Mouse (Mus musculus) forebrain, embryonic 16.5 days (tissue): ENCODE measurements around the gene Pakap. TPM values are rescaled to one million over a fixed set of nuclear protein-coding genes. Genes with fewer than 3 reads are reported as not detected.
A peak's percentile ranks its signal among the peaks of the same experiment; 100 is the strongest.

ENCODE experiments used
- ATAC-seq: fragments of 200-750 bp; cut with Nextera tagmentation; 2 replicates; pipeline ENCODE4 v1.8.0; 2017; ENCODE audit warnings: mild to moderate bottlenecking, moderate library complexity
- H3K27ac ChIP-seq: fragments of 300-500 bp; sonication (generic); 2 replicates; pipeline ENCODE4 v1.5.1; 2014; ENCODE audit warnings: low read length, control low read depth
- H3K27me3 ChIP-seq: fragments of 300-500 bp; sonication (generic); replicated peaks from 2 replicates; pipeline ENCODE4 v1.6.1; 2014; ENCODE audit warnings: low read length; ENCODE audit not compliant: control insufficient read depth, insufficient read depth
- H3K36me3 ChIP-seq: fragments of 300-500 bp; sonication (generic); 2 replicates; pipeline ENCODE4 v1.6.1; 2014; ENCODE audit not compliant: control insufficient read depth, insufficient read depth
- H3K4me1 ChIP-seq: fragments of 300-500 bp; sonication (generic); replicated peaks from 2 replicates; pipeline ENCODE4 v1.6.1; 2014; ENCODE audit warnings: low read length; ENCODE audit not compliant: control insufficient read depth, insufficient read depth
- H3K4me2 ChIP-seq: fragments of 300-500 bp; sonication (generic); 2 replicates; pipeline ENCODE4 v1.6.1; 2014; ENCODE audit warnings: mild to moderate bottlenecking, low read length, control low read depth
- H3K4me3 ChIP-seq: fragments of 300-500 bp; sonication (generic); replicated peaks from 2 replicates; pipeline ENCODE4 v1.5.1; 2014; ENCODE audit warnings: mild to moderate bottlenecking, low read length, control low read depth
- H3K9ac ChIP-seq: fragments of 300-500 bp; sonication (generic); replicated peaks from 2 replicates; pipeline ENCODE4 v1.6.1; 2014; ENCODE audit warnings: low read depth, low read length, control low read depth
- H3K9me3 ChIP-seq: fragments of 300-500 bp; sonication (generic); 2 replicates; pipeline ENCODE4 v1.6.1; 2016; ENCODE audit warnings: low read length; ENCODE audit not compliant: control insufficient read depth
- WGBS: fragments of 180-500 bp; shearing (Covaris S2); extraction: QIAGEN DNeasy Blood & Tissue Kit; methylation state at CpG from one replicate; pipeline ENCODE4 v1.1.7; 2014; 5-methylcytosine and 5-hydroxymethylcytosine counted together
- polyA plus RNA-seq: library from polyadenylated mRNA; unstranded; fragments of >200 nt; fragmentation: Nextera tagmentation; extraction: Ambion mirVana; gene quantifications from 2 replicates; pipeline ENCODE4 v1.2.1, GENCODE M21; 2015

Pakap gene
- polyA plus RNA-seq, 1 experiment from 2014 or later, result 6.4 TPM

DNA sequence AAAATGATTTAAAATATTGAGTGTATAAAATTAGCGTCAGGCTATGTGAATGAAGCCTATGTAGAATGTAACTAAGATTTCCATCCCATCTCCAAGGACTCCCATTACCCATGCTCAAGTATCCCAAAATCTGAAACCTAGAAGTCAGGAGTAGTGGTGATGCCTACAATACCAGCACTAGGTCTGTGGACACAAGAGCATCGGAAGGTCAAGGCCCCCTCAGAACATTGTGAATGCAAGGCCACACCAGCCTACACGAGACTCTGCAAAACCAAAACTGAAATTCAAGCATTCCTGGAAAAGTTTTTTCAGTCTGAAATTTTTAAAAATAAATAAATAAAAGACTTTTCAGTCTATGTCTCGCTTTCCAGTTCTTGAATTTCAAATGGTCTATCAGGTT lies 104.6 kb downstream of the Pakap start:
- no peaks in the 10 kb centered on the region for H3K36me3 ChIP-seq
- H3K9ac ChIP-seq, result no peak overlapping the region
- H3K27ac ChIP-seq, result no peak overlapping the region
- H3K4me1 ChIP-seq, result peaks cover 3% of the 10 kb centered on the region
- H3K9me3 ChIP-seq, result no peaks in the 10 kb centered on the region
- no peaks in the 10 kb centered on the region for H3K27me3 ChIP-seq
- H3K4me3 ChIP-seq, result no peak overlapping the region
- H3K4me2 ChIP-seq, result no peak overlapping the region
- WGBS, result 82% methylated on average over 4 of the region's 4 CpGs
- ATAC-seq, result no peak

- H3K4me3 ChIP-seq, result peak overlapping the region; percentile 25
- no peak overlapping the region for H3K27ac ChIP-seq
- peak; percentile 80 for ATAC-seq
- H3K4me2 ChIP-seq, result peak overlapping the region; percentile 49
- H3K9ac ChIP-seq, result 0 out of 2 replicates have a peak overlapping the region, but pooled peaks have one; percentile 40
- 15% methylated on average over 12 of the region's 12 CpGs for WGBS
- no peaks in the 10 kb centered on the region for H3K9me3 ChIP-seq
- no peaks in the 10 kb centered on the region for H3K36me3 ChIP-seq
- H3K4me1 ChIP-seq, result peaks cover 3% of the 10 kb centered on the region
- H3K27me3 ChIP-seq, result no peaks in the 10 kb centered on the region
Measured at GRCm38 (mm10) chr4:57672996-57673906, 105.3 kb downstream of the Pakap start.

DNA sequence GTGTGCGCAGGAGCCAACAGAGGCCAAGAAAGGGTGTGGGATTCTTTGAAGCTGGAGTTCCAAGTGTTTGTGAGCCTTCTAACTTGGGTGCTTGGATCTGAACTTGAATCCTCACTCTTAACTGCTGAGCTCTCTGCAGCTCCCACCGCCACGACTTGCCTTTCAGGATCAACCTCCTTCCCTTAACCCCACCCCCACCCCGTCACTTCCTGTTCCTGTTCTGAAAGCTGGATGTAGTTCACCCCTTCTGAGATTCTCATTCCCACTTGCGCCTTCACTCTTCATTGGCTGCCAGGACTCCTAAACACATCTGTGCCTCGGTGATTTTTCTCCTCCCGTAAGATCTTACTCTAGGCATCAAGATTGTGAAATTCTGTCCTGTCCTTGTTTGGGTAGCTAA lies 106.4 kb downstream of the Pakap start:
- H3K27ac ChIP-seq, result no peak overlapping the region
- H3K27me3 ChIP-seq, result no peaks in the 10 kb centered on the region
- 86% methylated on average over 7 of the region's 7 CpGs for WGBS
- no peaks in the 10 kb centered on the region for H3K36me3 ChIP-seq
- peaks cover 3% of the 10 kb centered on the region for H3K4me1 ChIP-seq
- no peak overlapping the region for H3K4me3 ChIP-seq
- no peak overlapping the region for H3K9ac ChIP-seq
- H3K9me3 ChIP-seq, result no peaks in the 10 kb centered on the region
- no peak overlapping the region for H3K4me2 ChIP-seq
- no peak for ATAC-seq

DNA sequence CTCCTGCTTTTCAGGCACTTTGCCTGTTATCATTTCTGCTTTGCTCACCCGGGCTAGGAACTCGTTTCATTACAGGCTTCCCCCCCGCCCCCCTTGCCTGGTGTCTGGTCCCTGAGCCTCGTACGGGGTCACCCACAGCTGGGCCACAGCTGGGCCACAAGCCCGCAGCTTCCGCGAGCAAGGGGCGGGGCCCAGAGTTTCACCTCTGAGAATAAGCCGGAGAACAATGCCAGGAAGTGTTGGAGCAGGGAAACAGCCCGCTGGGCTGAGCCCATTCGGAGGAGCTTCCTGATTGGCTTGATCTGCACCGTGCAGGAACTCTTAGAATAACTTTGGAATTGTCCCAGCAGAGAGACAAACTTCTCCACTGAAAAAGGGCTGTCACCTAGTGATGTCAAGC lies 107.4 kb downstream of the Pakap start:
- Histone ChIP-seq H3K27ac (no peak overlapping the region), H3K4me1 (peaks cover 3% of the 10 kb centered on the region), H3K4me2 (peak overlapping the region; percentile 37), H3K36me3 (no peaks in the 10 kb centered on the region), H3K27me3 (no peaks in the 10 kb centered on the region), H3K9ac (peak overlapping the region; percentile 25; the same call in 1 of the 2 replicates), H3K9me3 (no peaks in the 10 kb centered on the region), H3K4me3 (peak overlapping the region; percentile 11; the same call in 1 of the 2 replicates)
- 3% methylated on average over 13 of the region's 13 CpGs for WGBS
- ATAC-seq, result peak; percentile 33; the same call in 1 of the 2 replicates

- Histone ChIP-seq H3K4me3 (no peak overlapping the region), H3K9me3 (no peaks in the 10 kb centered on the region), H3K4me1 (peaks cover 3% of the 10 kb centered on the region), H3K36me3 (no peaks in the 10 kb centered on the region), H3K27ac (no peak overlapping the region), H3K4me2 (no peak overlapping the region), H3K27me3 (no peaks in the 10 kb centered on the region), H3K9ac (no peak overlapping the region)
- no peak for ATAC-seq
- whole genome bisulfite sequencing, result 82% methylated on average over 12 of the region's 12 CpGs
Measured at GRCm38 (mm10) chr4:57677916-57678315, 109.9 kb downstream of the Pakap start.

- H3K9me3 ChIP-seq, result no peaks in the 10 kb centered on the region
- 90% methylated on average over 9 of the region's 9 CpGs for WGBS
- no peak for ATAC-seq
Measured at GRCm38 (mm10) chr4:57678991-57679457, 111.0 kb downstream of the Pakap start.

DNA sequence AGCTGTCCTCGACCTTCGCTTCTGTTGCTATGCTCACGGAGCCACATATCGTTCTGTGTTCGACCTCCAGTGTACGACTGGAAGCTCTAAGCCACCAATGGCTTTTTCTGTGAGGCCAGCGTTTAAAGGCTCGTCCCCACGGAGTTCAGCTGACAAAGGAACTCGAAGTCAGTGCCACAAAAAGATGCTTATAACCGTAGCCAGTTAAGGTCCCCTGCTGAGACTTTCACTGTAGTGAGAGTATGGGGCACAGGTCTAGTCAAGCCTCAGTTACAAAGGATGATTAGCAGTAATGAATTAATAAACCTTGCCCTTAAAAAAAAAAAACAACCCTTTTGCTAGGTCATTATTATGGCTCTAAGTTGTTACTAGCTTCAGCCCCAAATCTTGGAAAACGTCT lies 112.2 kb downstream of the Pakap start:
- Histone ChIP-seq H3K9ac (no peak overlapping the region), H3K4me3 (no peak overlapping the region), H3K4me1 (peaks cover 2% of the 10 kb centered on the region), H3K9me3 (no peaks in the 10 kb centered on the region), H3K4me2 (no peak overlapping the region), H3K27ac (no peak overlapping the region), H3K27me3 (no peaks in the 10 kb centered on the region), H3K36me3 (no peaks in the 10 kb centered on the region)
- no peak for ATAC-seq
- WGBS, result 56% methylated on average over 12 of the region's 12 CpGs

More at GRCm38 (mm10) chr4:57678991-57679457, 111.0 kb downstream of the Pakap start:
- H3K36me3 ChIP-seq, result no peaks in the 10 kb centered on the region
- H3K4me2 ChIP-seq, result no peak overlapping the region
- peaks cover 3% of the 10 kb centered on the region for H3K4me1 ChIP-seq
- no peaks in the 10 kb centered on the region for H3K27me3 ChIP-seq
- H3K27ac ChIP-seq, result no peak overlapping the region
- no peak overlapping the region for H3K9ac ChIP-seq
- no peak overlapping the region for H3K4me3 ChIP-seq

GRCm38 (mm10) chr4:57681511-57681910 lies 113.5 kb downstream of the Pakap start:
- Histone ChIP-seq H3K4me2 (no peak overlapping the region), H3K36me3 (no peaks in the 10 kb centered on the region), H3K9ac (no peak overlapping the region), H3K27me3 (no peaks in the 10 kb centered on the region), H3K4me1 (no peaks in the 10 kb centered on the region), H3K4me3 (no peak overlapping the region), H3K9me3 (no peaks in the 10 kb centered on the region), H3K27ac (no peak overlapping the region)
- no peak for ATAC-seq
- 66% methylated on average over 12 of the region's 12 CpGs for WGBS

DNA sequence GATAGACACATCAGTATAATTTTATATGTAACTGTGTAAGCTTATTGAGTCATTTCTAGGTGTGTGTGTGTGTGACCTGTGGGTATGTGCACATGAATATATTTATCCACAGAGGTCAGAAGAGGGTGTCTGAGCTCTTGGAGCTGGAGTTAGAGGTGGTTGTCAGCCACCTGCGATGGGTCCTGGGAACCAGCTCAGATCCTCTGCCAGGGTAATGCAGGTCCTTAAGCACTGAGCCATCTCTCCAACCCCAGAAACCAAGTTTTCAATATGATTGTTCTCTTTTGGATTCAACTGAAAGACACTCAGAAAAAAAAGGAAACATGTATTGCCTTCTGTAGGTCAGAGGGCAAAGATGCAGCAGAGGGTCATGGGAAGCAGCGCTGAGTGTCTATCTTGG lies 114.4 kb downstream of the Pakap start:
- no peak overlapping the region for H3K27ac ChIP-seq
- H3K4me1 ChIP-seq, result no peaks in the 10 kb centered on the region
- no peak overlapping the region for H3K4me3 ChIP-seq
- H3K4me2 ChIP-seq, result no peak overlapping the region
- 97% methylated on average over 2 of the region's 2 CpGs for WGBS
- H3K36me3 ChIP-seq, result no peaks in the 10 kb centered on the region
- no peaks in the 10 kb centered on the region for H3K27me3 ChIP-seq
- ATAC-seq, result no peak
- no peaks in the 10 kb centered on the region for H3K9me3 ChIP-seq
- H3K9ac ChIP-seq, result no peak overlapping the region
